Mouse (Mus musculus): ENCODE measurements around the gene Hectd4.
A peak's percentile ranks its signal among the peaks of the same experiment; 100 is the strongest.
"Not testable (repeated sequence)": the region's sequence is repeated elsewhere in the genome, so short reads cannot be mapped to it uniquely, and the experiment has no call there.

Gene Hectd4

GRCm38 (mm10) chr5:121219980-121220731 lies at the start of gene Hectd4:
TSS of gene Hectd4 (plus strand) at chr5:121220219.
- peak; percentile 97 for DNase-seq (ENCODE audit: low spot score)

GRCm38 (mm10) chr5:121172835-121173234 lies 47.2 kb upstream of the Hectd4 start:
- no peak for DNase-seq (ENCODE audit: low spot score)

- no peak for DNase-seq (ENCODE audit: low spot score)
These were observed 40.8 kb upstream of the Hectd4 start for GRCm38 (mm10) chr5:121179077-121179857.

- DNase-seq (ENCODE audit: low spot score) = no peak
These were observed 36.8 kb upstream of the Hectd4 start for GRCm38 (mm10) chr5:121183269-121183668.

- no peak for DNase-seq (ENCODE audit: low spot score)
These were observed 35.6 kb upstream of the Hectd4 start for GRCm38 (mm10) chr5:121184375-121184774.

GRCm38 (mm10) chr5:121184945-121185551 lies 35.0 kb upstream of the Hectd4 start:
- DNase-seq (ENCODE audit: low spot score) = no peak

- DNase-seq (ENCODE audit: low spot score) = no peak
These were observed 32.4 kb upstream of the Hectd4 start for GRCm38 (mm10) chr5:121187580-121188001.

- DNase-seq (ENCODE audit: low spot score) = no peak
These were observed 31.8 kb upstream of the Hectd4 start for GRCm38 (mm10) chr5:121188265-121188664.

- no peak for DNase-seq (ENCODE audit: low spot score)
These were observed 30.8 kb upstream of the Hectd4 start for GRCm38 (mm10) chr5:121189182-121189581.

GRCm38 (mm10) chr5:121190210-121190835 lies 29.7 kb upstream of the Hectd4 start:
- DNase-seq (ENCODE audit: low spot score) = no peak

- DNase-seq (ENCODE audit: low spot score) = peak; percentile 89
These were observed 29.0 kb upstream of the Hectd4 start, which contains the start of gene Ptpn11 for GRCm38 (mm10) chr5:121190836-121191583. TSS of gene Ptpn11 (minus strand) at chr5:121191397.

- DNase-seq (ENCODE audit: low spot score) = no peak
These were observed 28.5 kb upstream of the Hectd4 start for GRCm38 (mm10) chr5:121191584-121191906.

- no peak for DNase-seq (ENCODE audit: low spot score)
These were observed 25.8 kb upstream of the Hectd4 start for GRCm38 (mm10) chr5:121194173-121194572.

- DNase-seq (ENCODE audit: low spot score) = no peak
These were observed 23.3 kb upstream of the Hectd4 start for GRCm38 (mm10) chr5:121196764-121197163.

GRCm38 (mm10) chr5:121197337-121197736 lies 22.7 kb upstream of the Hectd4 start:
- no peak for DNase-seq (ENCODE audit: low spot score)

GRCm38 (mm10) chr5:121198376-121198775 lies 21.6 kb upstream of the Hectd4 start:
- DNase-seq (ENCODE audit: low spot score) = no peak

- DNase-seq (ENCODE audit: low spot score) = no peak
These were observed 18.3 kb upstream of the Hectd4 start for GRCm38 (mm10) chr5:121201739-121202138.

GRCm38 (mm10) chr5:121202467-121202866 lies 17.6 kb upstream of the Hectd4 start:
- no peak for DNase-seq (ENCODE audit: low spot score)

GRCm38 (mm10) chr5:121204132-121205089 lies 15.6 kb upstream of the Hectd4 start, which contains the start of gene Rpl6:
TSS of gene Rpl6 (plus strand) at chr5:121204481.
- peak; percentile 76 for DNase-seq (ENCODE audit: low spot score)

- DNase-seq (ENCODE audit: low spot score) = not testable (repeated sequence)
These were observed 14.4 kb upstream of the Hectd4 start for GRCm38 (mm10) chr5:121205537-121206130.
